Mouse (Mus musculus): ENCODE measurements around the gene Pate2. TPM values are rescaled to one million over a fixed set of nuclear protein-coding genes. Genes with fewer than 3 reads are reported as not detected.

The Pate2 gene
- total RNA-seq (2023), result not detected

GRCm38 (mm10) chr9:35569571-35570534 lies at the start of gene Pate2, which contains the start of gene Hyls1:
Pate2 (plus strand) TSS chr9:35570284.
Hyls1 (minus strand) TSS chr9:35570398.

GRCm38 (mm10) chr9:35558257-35559008 lies 11.7 kb upstream of the Pate2 start, which contains the start of the genes Ddx25 and Pus3:
Ddx25 (minus strand) TSS chr9:35558528.
Pus3 (plus strand) TSS chr9:35558595.

GRCm38 (mm10) chr9:35611841-35612240 lies 41.8 kb downstream of the Pate2 start, which contains the start of gene Pate4:
Pate4 (minus strand) TSS chr9:35611941.

GRCm38 (mm10) chr9:35648102-35648501 lies 78.0 kb downstream of the Pate2 start, which contains the start of gene Pate3:
Pate3 (minus strand) TSS chr9:35648202.

GRCm38 (mm10) chr9:35687013-35687412 lies 116.9 kb downstream of the Pate2 start, which contains the start of gene Pate1:
Pate1 (minus strand) TSS chr9:35687390.

Other genes with a start within 250 kb of the Pate2 start
- gene Cdon, start 149.2 kb upstream of the Pate2 start, total RNA-seq (2023), result 1 to 10 TPM in 1 of 2 experiments, under 1 TPM in 1; 0.90 to 2.3 TPM
- gene Gm1113, start 52.0 kb upstream of the Pate2 start, total RNA-seq (2023), result not detected
- under 1 TPM; 0.09 to 0.18 TPM for gene Ddx25, start 11.8 kb upstream of the Pate2 start, total RNA-seq (2023)
- 1 to 10 TPM; 3.4 to 3.6 TPM for gene Pus3, start 11.7 kb upstream of the Pate2 start, total RNA-seq (2023)
- 1 to 10 TPM; 7.1 to 8.7 TPM for gene Hyls1, start 114 bp downstream of the Pate2 start, total RNA-seq (2023)
- gene Pate4, start 41.7 kb downstream of the Pate2 start, total RNA-seq (2023), result not detected
- not detected for gene Pate3, start 77.9 kb downstream of the Pate2 start, total RNA-seq (2023)
- not detected for gene Pate1, start 117.1 kb downstream of the Pate2 start, total RNA-seq (2023)
- gene Gm17677, start 170.8 kb downstream of the Pate2 start, total RNA-seq (2023), result not detected
- gene Gm17727, start 207.8 kb downstream of the Pate2 start, total RNA-seq (2023), result not detected
- gene Gm27235, start 219.8 kb downstream of the Pate2 start, total RNA-seq (2023), result not detected
- gene D730048I06Rik, start 219.8 kb downstream of the Pate2 start, total RNA-seq (2023), result not detected